Mouse (Mus musculus) myocyte (in vitro differentiated cells): ENCODE measurements around the gene Cyp17a1. TPM values are rescaled to one million over a fixed set of nuclear protein-coding genes. Genes with fewer than 3 reads are reported as not detected.

Source experiments
- H3K27me3 ChIP-seq: one replicate; pipeline ENCODE4 v1.6.1; 2011; ENCODE audit not compliant: control insufficient read depth, insufficient read depth, insufficient read length
- H3K36me3 ChIP-seq: one replicate; pipeline ENCODE4 v1.6.1; 2011; ENCODE audit not compliant: control insufficient read depth, insufficient read depth
- H3K4me2 ChIP-seq: one replicate; pipeline ENCODE4 v1.6.1; 2011; ENCODE audit warnings: low read depth, control low read depth
- H3K4me3 ChIP-seq: one replicate; pipeline ENCODE4 v1.5.1; 2011; ENCODE audit warnings: mild to moderate bottlenecking, control low read depth, moderate library complexity
- H3K79me2 ChIP-seq: one replicate; pipeline ENCODE4 v1.6.1; 2011; ENCODE audit not compliant: control insufficient read depth, insufficient read depth
- H3ac ChIP-seq: one replicate; pipeline ENCODE4 v1.6.1; 2011; ENCODE audit not compliant: control insufficient read depth, insufficient read length
- CEBPB ChIP-seq: IDR thresholded peaks from 2 replicates; pipeline ENCODE4 v1.6.1; 2011; ENCODE audit warnings: mild to moderate bottlenecking, moderate library complexity; ENCODE audit not compliant: poor library complexity, insufficient read depth, severe bottlenecking
- E2F4 ChIP-seq: IDR thresholded peaks from one replicate; pipeline ENCODE4 v1.6.1; 2011; ENCODE audit warnings: mild to moderate bottlenecking, control low read depth, moderate library complexity; ENCODE audit not compliant: insufficient read depth
- MAX ChIP-seq: IDR thresholded peaks from one replicate; pipeline ENCODE4 v1.6.1; 2011; ENCODE audit warnings: low read depth, mild to moderate bottlenecking, control low read depth
- MYOD1 ChIP-seq, 3 experiments: IDR thresholded peaks; one replicate each; pipeline ENCODE4 v1.6.1; 2011; ENCODE audit warnings: control low read depth in 2 of 3, low read depth in 2 of 3, mild to moderate bottlenecking in 2 of 3, moderate library complexity in 1 of 3; ENCODE audit not compliant: insufficient read length in 2 of 3, control insufficient read depth in 1 of 3
- MYOG ChIP-seq, 3 experiments: IDR thresholded peaks; one replicate each; pipeline ENCODE4 v1.6.1; 2011; ENCODE audit warnings: control low read depth in 2 of 3, low read depth in 2 of 3, mild to moderate bottlenecking in 2 of 3; ENCODE audit not compliant: insufficient read length in 2 of 3, control insufficient read depth in 1 of 3, insufficient read depth in 1 of 3
- POLR2A ChIP-seq: IDR thresholded peaks from one replicate; pipeline ENCODE4 v1.6.1; 2011; ENCODE audit warnings: low read depth, mild to moderate bottlenecking, control low read depth, moderate library complexity; ENCODE audit not compliant: insufficient read length
- POLR2AphosphoS2 ChIP-seq: IDR thresholded peaks from one replicate; pipeline ENCODE4 v1.6.1; 2011; ENCODE audit warnings: low read depth, control low read depth; ENCODE audit not compliant: insufficient read length
- REST ChIP-seq: IDR thresholded peaks from one replicate; pipeline ENCODE4 v1.6.1; 2011; ENCODE audit warnings: mild to moderate bottlenecking, control low read depth, moderate library complexity; ENCODE audit not compliant: insufficient read depth, insufficient read length
- SRF ChIP-seq: IDR thresholded peaks from one replicate; pipeline ENCODE4 v1.6.1; 2011; ENCODE audit warnings: low read depth; ENCODE audit not compliant: control insufficient read depth, insufficient read length
- TCF12 ChIP-seq: IDR thresholded peaks from one replicate; pipeline ENCODE4 v1.6.1; 2011; ENCODE audit warnings: mild to moderate bottlenecking, control low read depth; ENCODE audit not compliant: poor library complexity, insufficient read depth, severe bottlenecking
- TCF3 ChIP-seq: IDR thresholded peaks from one replicate; pipeline ENCODE4 v1.6.1; 2011; ENCODE audit warnings: low read depth, control low read depth; ENCODE audit not compliant: insufficient read length
- USF1 ChIP-seq: IDR thresholded peaks from one replicate; pipeline ENCODE4 v1.6.1; 2011; ENCODE audit warnings: low read depth, mild to moderate bottlenecking, control low read depth, moderate library complexity
- polyA plus RNA-seq: library from polyadenylated mRNA; unstranded; fragments of >200 nt; fragmentation: generic; extraction: Trizol; gene quantifications from one replicate; pipeline ENCODE4 v1.2.1, GENCODE M21; 2012; ENCODE audit warnings: missing spikeins

The Cyp17a1 gene
- polyA plus RNA-seq, 1 experiment: not detected

GRCm38 (mm10) chr19:46623194-46623667 lies 49.7 kb downstream of the Cyp17a1 start:
- H3K4me2 ChIP-seq: peak overlapping the region; percentile 52
- peak overlapping the region; percentile 4 for H3K4me3 ChIP-seq
- H3K79me2 ChIP-seq: peaks cover 21% of the 10 kb centered on the region
- no peak overlapping the region for H3ac ChIP-seq
- no peaks in the 10 kb centered on the region for H3K27me3 ChIP-seq
- H3K36me3 ChIP-seq: peaks cover 5% of the 10 kb centered on the region
- TF ChIP-seq MYOG (IDR thresholded peaks at IDR 0.05; ENCODE audit: control insufficient read depth in 1 of 3, insufficient read depth in 1 of 3, insufficient read length in 2 of 3, low read depth in 2 of 3) (no peak), REST (no peak), MYOD1 (IDR thresholded peaks at IDR 0.05; ENCODE audit: control insufficient read depth in 1 of 3, insufficient read length in 2 of 3, low read depth in 2 of 3) (peak in 1 of 3 experiments; percentile 48)

GRCm38 (mm10) chr19:46622659-46623193 lies 50.2 kb downstream of the Cyp17a1 start:
- H3K36me3 ChIP-seq: peaks cover 5% of the 10 kb centered on the region
- no peak overlapping the region for H3K4me3 ChIP-seq
- peaks cover 21% of the 10 kb centered on the region for H3K79me2 ChIP-seq
- H3K4me2 ChIP-seq: peak overlapping the region; percentile 52
- H3K27me3 ChIP-seq: no peaks in the 10 kb centered on the region
- TF ChIP-seq MYOD1 (IDR thresholded peaks at IDR 0.05; ENCODE audit: control insufficient read depth in 1 of 3, insufficient read length in 2 of 3, low read depth in 2 of 3) (no peak), TCF3 (no peak), MYOG (IDR thresholded peaks at IDR 0.05; ENCODE audit: control insufficient read depth in 1 of 3, insufficient read depth in 1 of 3, insufficient read length in 2 of 3, low read depth in 2 of 3) (no peak), USF1 (no peak)
- H3ac ChIP-seq: no peak overlapping the region

- Histone ChIP-seq H3ac (no peak overlapping the region), H3K36me3 (peaks cover 5% of the 10 kb centered on the region), H3K79me2 (peaks cover 25% of the 10 kb centered on the region), H3K27me3 (no peaks in the 10 kb centered on the region), H3K4me2 (peak overlapping the region; percentile 65), H3K4me3 (no peak overlapping the region)
- TF ChIP-seq REST: no peak
- no peak for TF ChIP-seq E2F4
- no peak for TF ChIP-seq CEBPB
- TF ChIP-seq TCF3: no peak
- no peak for TF ChIP-seq MAX
- no peak for TF ChIP-seq POLR2A
- no peak for TF ChIP-seq SRF
- TF ChIP-seq USF1: no peak
- TF ChIP-seq TCF12: no peak
- no peak for TF ChIP-seq MYOD1 (IDR thresholded peaks at IDR 0.05; ENCODE audit: control insufficient read depth in 1 of 3, insufficient read length in 2 of 3, low read depth in 2 of 3)
- TF ChIP-seq POLR2AphosphoS2: no peak
- TF ChIP-seq MYOG (IDR thresholded peaks at IDR 0.05; ENCODE audit: control insufficient read depth in 1 of 3, insufficient read depth in 1 of 3, insufficient read length in 2 of 3, low read depth in 2 of 3): no peak
Observed at GRCm38 (mm10) chr19:46621236-46622183, 51.5 kb downstream of the Cyp17a1 start.

GRCm38 (mm10) chr19:46620016-46620808 lies 52.8 kb downstream of the Cyp17a1 start:
- no peak overlapping the region for H3K4me3 ChIP-seq
- peak overlapping the region; percentile 65 for H3K4me2 ChIP-seq
- H3ac ChIP-seq: no peak overlapping the region
- peaks cover 27% of the 10 kb centered on the region for H3K79me2 ChIP-seq
- H3K36me3 ChIP-seq: no peaks in the 10 kb centered on the region
- TF ChIP-seq REST: no peak
- TF ChIP-seq MYOG (IDR thresholded peaks at IDR 0.05; ENCODE audit: control insufficient read depth in 1 of 3, insufficient read depth in 1 of 3, insufficient read length in 2 of 3, low read depth in 2 of 3): peak in 2 of 3 experiments; percentile 22 to 48
- peak in 2 of 3 experiments; percentile 6 to 56 for TF ChIP-seq MYOD1 (IDR thresholded peaks at IDR 0.05; ENCODE audit: control insufficient read depth in 1 of 3, insufficient read length in 2 of 3, low read depth in 2 of 3)
- TF ChIP-seq CEBPB: peak; percentile 62; the same call in 1 of the 2 replicates
- no peaks in the 10 kb centered on the region for H3K27me3 ChIP-seq
